Mouse (Mus musculus): ENCODE data around the gene Gm20388. TPM values are rescaled to one million over a fixed set of nuclear protein-coding genes. Genes with fewer than 3 reads are reported as not detected.
A peak's percentile ranks its signal among the peaks of the same experiment; 100 is the strongest.

Gm20388 gene
- polyA plus RNA-seq, 1 experiment, result 59.3 TPM

GRCm38 (mm10) chr8:120686051-120686450, 775.4 kb downstream of the Gm20388 start:
- TF ChIP-seq POLR2A (IDR thresholded peaks at IDR 0.05; ENCODE audit: borderline replicate concordance, extremely low read depth, insufficient read depth, insufficient read length, poor library complexity, severe bottlenecking) (no peak), CTCF (IDR thresholded peaks at IDR 0.05; ENCODE audit: borderline replicate concordance, extremely low read depth, insufficient read depth, insufficient read length) (no peak)
- no peak for DNase-seq (ENCODE audit: low read depth)

GRCm38 (mm10) chr8:120686576-120686975, 775.9 kb downstream of the Gm20388 start:
- TF ChIP-seq POLR2A (IDR thresholded peaks at IDR 0.05; ENCODE audit: borderline replicate concordance, extremely low read depth, insufficient read depth, insufficient read length, poor library complexity, severe bottlenecking) (no peak), CTCF (IDR thresholded peaks at IDR 0.05; ENCODE audit: borderline replicate concordance, extremely low read depth, insufficient read depth, insufficient read length) (no peak)
- no peak for DNase-seq (ENCODE audit: low read depth)

- DNase-seq (ENCODE audit: low read depth), result no peak
- TF ChIP-seq POLR2A (IDR thresholded peaks at IDR 0.05; ENCODE audit: borderline replicate concordance, extremely low read depth, insufficient read depth, insufficient read length, poor library complexity, severe bottlenecking) (no peak), CTCF (IDR thresholded peaks at IDR 0.05; ENCODE audit: borderline replicate concordance, extremely low read depth, insufficient read depth, insufficient read length) (no peak)
Measured at GRCm38 (mm10) chr8:120687786-120688185, 777.1 kb downstream of the Gm20388 start.

GRCm38 (mm10) chr8:120688511-120688910, 777.9 kb downstream of the Gm20388 start:
- TF ChIP-seq CTCF (IDR thresholded peaks at IDR 0.05; ENCODE audit: borderline replicate concordance, extremely low read depth, insufficient read depth, insufficient read length) (no peak), POLR2A (IDR thresholded peaks at IDR 0.05; ENCODE audit: borderline replicate concordance, extremely low read depth, insufficient read depth, insufficient read length, poor library complexity, severe bottlenecking) (no peak)
- no peak for DNase-seq (ENCODE audit: low read depth)

GRCm38 (mm10) chr8:120692934-120693333, 782.3 kb downstream of the Gm20388 start:
- TF ChIP-seq CTCF (IDR thresholded peaks at IDR 0.05; ENCODE audit: borderline replicate concordance, extremely low read depth, insufficient read depth, insufficient read length), result no peak
- DNase-seq (ENCODE audit: low read depth), result no peak

GRCm38 (mm10) chr8:120693861-120694493, 783.3 kb downstream of the Gm20388 start:
- peak; percentile 24 for DNase-seq (ENCODE audit: low read depth)
- TF ChIP-seq POLR2A (IDR thresholded peaks at IDR 0.05; ENCODE audit: borderline replicate concordance, extremely low read depth, insufficient read depth, insufficient read length, poor library complexity, severe bottlenecking) (no peak), CTCF (IDR thresholded peaks at IDR 0.05; ENCODE audit: borderline replicate concordance, extremely low read depth, insufficient read depth, insufficient read length) (no peak)

DNA sequence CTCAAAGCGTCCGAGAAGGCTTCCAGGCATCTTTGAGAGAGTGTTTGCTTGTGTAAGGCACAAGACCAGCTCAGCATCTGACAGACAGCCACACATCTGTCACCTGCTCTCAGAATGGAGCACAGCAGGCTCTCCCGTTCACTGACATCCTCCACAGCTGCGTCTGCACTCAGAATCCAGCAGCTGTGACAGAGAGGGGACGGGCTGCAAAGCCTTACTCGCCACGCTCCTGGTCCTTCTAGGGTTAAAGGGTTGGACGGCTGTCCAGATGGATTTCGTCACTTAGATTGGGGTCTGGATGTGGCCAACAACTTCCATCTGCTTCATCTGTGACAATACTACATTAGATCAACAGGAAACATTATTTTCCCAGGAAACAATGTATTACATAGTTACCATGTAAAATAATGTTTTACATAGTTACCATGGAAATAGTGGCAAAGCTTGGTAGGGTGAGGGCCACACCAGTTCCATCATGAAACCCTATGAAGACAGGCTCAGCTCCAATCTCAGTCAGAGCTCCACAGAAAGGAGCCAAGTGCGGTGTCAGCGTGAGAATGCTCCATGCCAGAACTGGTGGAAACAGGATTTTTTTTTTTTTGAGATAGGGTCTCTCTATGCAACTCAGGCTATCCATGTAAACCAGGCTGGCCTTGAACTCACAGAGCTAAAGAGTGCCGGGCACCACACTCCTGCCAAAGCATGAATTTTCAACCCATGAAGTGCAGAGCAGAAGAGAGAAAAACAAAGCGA, 785.9 kb downstream of the Gm20388 start:
- peak; percentile 50 for DNase-seq (ENCODE audit: low read depth)
- TF ChIP-seq CTCF (IDR thresholded peaks at IDR 0.05; ENCODE audit: borderline replicate concordance, extremely low read depth, insufficient read depth, insufficient read length) (no peak), POLR2A (IDR thresholded peaks at IDR 0.05; ENCODE audit: borderline replicate concordance, extremely low read depth, insufficient read depth, insufficient read length, poor library complexity, severe bottlenecking) (no peak)

DNA sequence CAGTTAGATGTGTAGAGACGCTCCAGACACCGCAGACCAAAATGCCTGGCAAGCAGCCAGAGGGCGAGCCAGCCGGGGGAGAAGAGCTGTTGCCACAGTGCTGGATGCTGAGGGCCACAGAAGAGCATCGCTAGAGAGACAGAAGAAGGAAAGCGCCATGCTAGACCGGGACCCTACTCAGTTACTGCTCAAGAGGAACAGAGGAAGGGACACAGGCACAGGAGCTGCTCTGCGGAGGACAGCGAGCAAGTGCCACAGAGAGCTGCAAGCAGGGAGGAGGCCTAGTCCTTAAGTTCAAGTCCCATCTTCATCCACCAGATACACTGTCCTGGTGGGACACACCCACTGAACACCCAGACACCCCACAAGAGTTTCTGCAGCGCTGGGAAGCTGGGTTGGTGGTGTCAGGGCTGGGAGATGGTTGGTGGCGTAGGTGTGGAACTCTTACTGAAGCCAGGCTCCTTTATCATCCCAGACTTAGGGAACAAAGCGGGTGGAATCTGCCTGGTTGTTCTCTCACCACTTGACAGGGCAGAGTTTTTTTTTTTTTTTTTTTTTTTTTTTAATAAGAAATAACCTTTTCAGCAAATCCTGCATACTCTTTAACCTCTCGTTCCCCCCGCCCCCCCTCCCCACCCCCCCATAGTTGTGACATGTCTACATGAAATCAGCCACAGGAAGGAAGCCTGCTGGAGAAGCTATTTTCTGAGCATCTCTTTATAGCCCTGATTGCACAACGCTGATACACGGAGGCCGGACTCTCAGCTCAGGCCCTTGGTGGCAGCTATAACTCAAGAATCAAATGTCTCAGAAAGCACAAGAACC, 786.7 kb downstream of the Gm20388 start:
- DNase-seq (ENCODE audit: low read depth), result peak; percentile 37
- TF ChIP-seq POLR2A (IDR thresholded peaks at IDR 0.05; ENCODE audit: borderline replicate concordance, extremely low read depth, insufficient read depth, insufficient read length, poor library complexity, severe bottlenecking) (no peak), CTCF (IDR thresholded peaks at IDR 0.05; ENCODE audit: borderline replicate concordance, extremely low read depth, insufficient read depth, insufficient read length) (no peak)

DNA sequence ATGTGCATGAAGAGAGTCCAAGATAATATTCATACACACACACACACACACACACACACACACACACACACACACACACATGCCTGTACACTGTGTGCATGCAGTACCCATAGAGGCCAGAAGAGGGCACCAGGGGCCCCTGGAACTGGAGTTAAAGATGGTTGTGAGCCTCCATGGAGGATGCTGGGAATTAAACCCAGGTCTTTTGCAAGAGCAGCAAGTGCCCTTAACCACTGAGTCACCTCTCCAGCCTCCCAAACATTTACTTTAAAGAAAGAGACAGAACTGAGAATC, 787.3 kb downstream of the Gm20388 start:
- no peak for TF ChIP-seq POLR2A (IDR thresholded peaks at IDR 0.05; ENCODE audit: borderline replicate concordance, extremely low read depth, insufficient read depth, insufficient read length, poor library complexity, severe bottlenecking)
- peak; percentile 31; the same call in 1 of the 2 replicates for TF ChIP-seq CTCF (IDR thresholded peaks at IDR 0.05; ENCODE audit: borderline replicate concordance, extremely low read depth, insufficient read depth, insufficient read length)
- no peak for DNase-seq (ENCODE audit: low read depth)

DNA sequence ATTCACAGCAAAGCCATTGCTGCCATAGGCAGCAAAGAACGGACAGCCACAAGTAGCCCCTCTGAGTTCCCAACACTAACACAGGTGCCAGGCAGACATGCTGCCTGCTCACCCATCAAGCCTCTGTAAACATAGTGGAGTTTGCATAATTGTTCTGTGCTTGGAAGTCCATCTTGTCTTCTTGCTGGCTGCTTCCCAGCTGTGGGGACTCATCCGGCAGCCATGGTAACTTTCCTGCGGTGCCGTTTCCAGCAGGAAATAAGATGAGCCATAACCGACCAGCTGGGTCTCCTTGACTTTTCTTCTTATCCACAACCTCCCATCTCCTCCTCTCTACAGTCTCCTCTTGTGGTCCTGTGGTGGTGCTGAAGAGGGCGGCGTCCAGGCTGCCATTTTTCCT, 787.8 kb downstream of the Gm20388 start:
- no peak for DNase-seq (ENCODE audit: low read depth)
- no peak for TF ChIP-seq POLR2A (IDR thresholded peaks at IDR 0.05; ENCODE audit: borderline replicate concordance, extremely low read depth, insufficient read depth, insufficient read length, poor library complexity, severe bottlenecking)
- TF ChIP-seq CTCF (IDR thresholded peaks at IDR 0.05; ENCODE audit: borderline replicate concordance, extremely low read depth, insufficient read depth, insufficient read length), result no peak

GRCm38 (mm10) chr8:120699079-120699478, 788.4 kb downstream of the Gm20388 start:
- DNase-seq (ENCODE audit: low read depth), result no peak
- TF ChIP-seq CTCF (IDR thresholded peaks at IDR 0.05; ENCODE audit: borderline replicate concordance, extremely low read depth, insufficient read depth, insufficient read length), result no peak

Measured in brain, embryonic 14.5 days (tissue).